ENCODE assay signal across 23 mouse cellular contexts in genomic region chr1:43521512-43521911, GRCm38 (mm10).
A peak's percentile ranks its signal among the peaks of the same experiment; 100 is the strongest.
DNase-seq lines count a peak whose midpoint lies in the region; ATAC-seq and TF ChIP-seq lines count a peak whose summit lies in the region.
"Had no signal": no experiment of that assay in that cellular context is flagged by ENCODE, and none has a peak within 500 bp of the region (broad histone marks: within the 10 kb centered on the region; RNA-seq: fewer than 3 reads in every experiment).

No protein-coding gene starts in this region.

- 40% methylated on average over 3 of the region's 3 CpGs for WGBS in liver, embryonic 14.5 days (ENCODE audit: insufficient replicate concordance)
- 94% methylated on average over 3 of the region's 3 CpGs for WGBS in hindbrain, embryonic 14.5 days

- no peak for TF ChIP-seq EP300 in liver, embryonic 14.5 days (IDR thresholded peaks at IDR 0.05; ENCODE audit: low read depth)

- H3K36me3 ChIP-seq in liver, embryonic 14.5 days (replicated peaks; ENCODE audit: control insufficient read depth, insufficient read depth, low read depth), result no peaks in the 10 kb centered on the region
- H3K36me3 ChIP-seq in hindbrain, embryonic 14.5 days (replicated peaks; ENCODE audit: control insufficient read depth, insufficient read depth), result no peaks in the 10 kb centered on the region
- H3K36me3 ChIP-seq: forebrain, embryonic 12.5 days; midbrain, embryonic 12.5 days; neural tube, embryonic 12.5 days had no signal

- peaks cover 30 to 36% of the 10 kb centered on the region in 2 experiments for H3K4me1 ChIP-seq in liver, embryonic 14.5 days (replicated peaks; ENCODE audit: control insufficient read depth in 2 of 2, insufficient read depth in 2 of 2, low read length in 1 of 2)
- H3K4me1 ChIP-seq in hindbrain, embryonic 14.5 days (replicated peaks; ENCODE audit: control insufficient read depth, insufficient read depth, low read length), result peaks cover 4% of the 10 kb centered on the region; the same call in 1 of the 2 replicates
- H3K4me1 ChIP-seq: forebrain, embryonic 12.5 days; midbrain, embryonic 12.5 days had no signal

- peak overlapping the region; percentile 63 for H3K27ac ChIP-seq in liver, embryonic 14.5 days
- H3K27ac ChIP-seq in hindbrain, embryonic 14.5 days, result no peak overlapping the region
- H3K27ac ChIP-seq: forebrain, embryonic 12.5 days; heart, adult 2 months; midbrain, embryonic 12.5 days; neural tube, embryonic 12.5 days had no signal

- ATAC-seq in liver, embryonic 14.5 days (ENCODE audit: insufficient read depth), result peak; percentile 49
- peak; percentile 36; the same call in 1 of the 2 replicates for ATAC-seq in megakaryocyte progenitor cell, adult 5-6 weeks (replicated peaks; ENCODE audit: poor library complexity)
- no peak for ATAC-seq in hindbrain, embryonic 14.5 days (ENCODE audit: low FRiP score)
- ATAC-seq: hindbrain, embryonic 16.5 days had no signal

- H3K4me2 ChIP-seq in liver, embryonic 14.5 days (ENCODE audit: low read depth), result peak overlapping the region; percentile 3; the same call in 1 of the 2 replicates
- H3K4me2 ChIP-seq in hindbrain, embryonic 14.5 days (replicated peaks), result no peak overlapping the region
- H3K4me2 ChIP-seq: forebrain, embryonic 12.5 days; midbrain, embryonic 12.5 days; neural tube, embryonic 12.5 days had no signal

- H3K9ac ChIP-seq in liver, embryonic 14.5 days (replicated peaks), result no peak overlapping the region
- H3K9ac ChIP-seq in hindbrain, embryonic 14.5 days, result no peak overlapping the region
- H3K9ac ChIP-seq: forebrain, embryonic 12.5 days; midbrain, embryonic 12.5 days; neural tube, embryonic 12.5 days had no signal

- no peaks in the 10 kb centered on the region for H3K27me3 ChIP-seq in liver, embryonic 14.5 days (ENCODE audit: control insufficient read depth, insufficient read depth, low read length)
- H3K27me3 ChIP-seq in hindbrain, embryonic 14.5 days (ENCODE audit: control insufficient read depth, insufficient read depth, low read length), result no peaks in the 10 kb centered on the region
- H3K27me3 ChIP-seq: forebrain, embryonic 12.5 days; midbrain, embryonic 12.5 days; neural tube, embryonic 12.5 days had no signal

- no peaks in the 10 kb centered on the region for H3K9me3 ChIP-seq in liver, embryonic 14.5 days (ENCODE audit: control insufficient read depth, low read length)
- no peaks in the 10 kb centered on the region for H3K9me3 ChIP-seq in hindbrain, embryonic 14.5 days (ENCODE audit: control insufficient read depth, low read length)
- H3K9me3 ChIP-seq: forebrain, embryonic 12.5 days; G1E; midbrain, embryonic 12.5 days; neural tube, embryonic 12.5 days had no signal

- no peak for TF ChIP-seq CTCF in liver, embryonic 14.5 days (IDR thresholded peaks at IDR 0.05; ENCODE audit: low read depth)

- DNase-seq in 416B (ENCODE audit: low read depth), result peak; percentile 81
- DNase-seq in induced T-regulatory cell, adult 2 months (ENCODE audit: low read depth), result peak; percentile 28
- no peak for DNase-seq in liver, embryonic 14.5 days (ENCODE audit: low read depth in 3 of 3, low spot score in 3 of 3)
- no peak for DNase-seq in left cerebral cortex, adult 18-20 months (ENCODE audit: low spot score in 2 of 2)
- DNase-seq in hindbrain, embryonic 14.5 days (ENCODE audit: low spot score), result no peak
- DNase-seq in cerebellum, adult 8-10 months, result no peak
- DNase-seq in heart, adult 18-20 months, result no peak
- DNase-seq: adrenal gland, adult 2 months; cerebellum, adult 11 months; cerebellum, postnatal 25 days; heart, adult 2 months; heart, postnatal 36 days; kidney, adult 2 months; kidney, postnatal 14 days; left cerebral cortex, postnatal 4 days; lung, adult 18-20 months; right cerebral cortex, adult 18-20 months had no signal

- no peak overlapping the region for H3K4me3 ChIP-seq in liver, embryonic 14.5 days (ENCODE audit: insufficient read depth in 1 of 2, low read depth in 2 of 2, low read length in 2 of 2)
- H3K4me3 ChIP-seq in hindbrain, embryonic 14.5 days (replicated peaks; ENCODE audit: low read length), result no peak overlapping the region
- H3K4me3 ChIP-seq: forebrain, embryonic 12.5 days; heart, adult 2 months; midbrain, embryonic 12.5 days; neural tube, embryonic 12.5 days had no signal

Comparison
In these comparisons a context has a peak if more than half of its experiments do, and no peak if none do; other contexts are left out.
1. DNase-seq: peak in 416B (single experiment) and induced T-regulatory cell, adult 2 months (single experiment); none in liver, embryonic 14.5 days (0 of 3), left cerebral cortex, adult 18-20 months (0 of 2), hindbrain, embryonic 14.5 days (single experiment), cerebellum, adult 8-10 months (single experiment) and heart, adult 18-20 months (0 of 2).